In the genomic region with DNA sequence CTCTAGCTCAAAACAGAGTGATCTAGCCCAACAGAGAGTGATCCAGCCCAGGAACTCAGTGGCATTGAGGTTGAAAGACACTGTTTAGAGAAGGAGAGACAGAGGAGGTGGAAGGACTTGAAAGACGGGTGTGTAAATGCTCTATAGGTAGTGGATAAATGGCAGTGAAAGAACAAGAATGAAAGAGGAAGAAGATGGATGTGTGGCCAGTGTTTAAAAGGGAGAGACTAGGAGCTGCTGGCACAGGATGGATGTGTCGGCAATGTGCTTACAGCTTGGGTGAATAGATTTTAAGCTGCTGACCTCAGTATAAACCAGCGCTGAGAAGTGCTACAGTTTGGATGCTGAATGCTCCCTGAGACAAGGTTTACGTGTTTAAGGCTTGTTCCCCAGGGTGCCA, we compare ENCODE assay signal across 20 mouse cellular contexts. TPM values are rescaled to one million over a fixed set of nuclear protein-coding genes. Genes with fewer than 3 reads are reported as not detected.
DNase-seq lines count a peak whose midpoint lies in the region; ATAC-seq and TF ChIP-seq lines count a peak whose summit lies in the region.
"Had no signal": no experiment of that assay in that cellular context is flagged by ENCODE, and none has a peak within 500 bp of the region (broad histone marks: within the 10 kb centered on the region; RNA-seq: fewer than 3 reads in every experiment).

No protein-coding gene starts in this region.

- no peaks in the 10 kb centered on the region for H3K79me2 ChIP-seq in macrophage (ENCODE audit: inconsistent target)

- no peak for TF ChIP-seq POLR2A in bone marrow macrophage, adult 2 months (IDR thresholded peaks at IDR 0.05; ENCODE audit: borderline replicate concordance, low read depth, low read length)

- H3K36me3 ChIP-seq in heart, embryonic 11.5 days (ENCODE audit: control insufficient read depth, insufficient read depth, low read length), result no peaks in the 10 kb centered on the region
- no peaks in the 10 kb centered on the region for H3K36me3 ChIP-seq in kidney, postnatal 0 days (ENCODE audit: insufficient read depth, low read length)
- H3K36me3 ChIP-seq in macrophage (ENCODE audit: inconsistent target), result no peaks in the 10 kb centered on the region
- H3K36me3 ChIP-seq: neural tube, embryonic 15.5 days had no signal

- H3K4me3 ChIP-seq in heart, embryonic 11.5 days (ENCODE audit: low read depth, low read length), result no peak overlapping the region
- no peak overlapping the region for H3K4me3 ChIP-seq in kidney, postnatal 0 days (replicated peaks; ENCODE audit: low read depth, low read length)
- H3K4me3 ChIP-seq in bone marrow macrophage, adult 2 months (ENCODE audit: insufficient read depth, low read length), result peak overlapping the region; percentile 4; the same call in 1 of the 2 replicates
- no peak overlapping the region for H3K4me3 ChIP-seq in macrophage (ENCODE audit: inconsistent target)
- H3K4me3 ChIP-seq: erythroblast, embryonic 14.5 days; layer of hippocampus, adult 2 months; neural tube, embryonic 15.5 days had no signal

- H3K27me3 ChIP-seq in heart, embryonic 11.5 days (ENCODE audit: control insufficient read depth, insufficient read depth, low read length), result no peaks in the 10 kb centered on the region
- H3K27me3 ChIP-seq in kidney, postnatal 0 days (ENCODE audit: insufficient read depth, low read length), result no peaks in the 10 kb centered on the region
- H3K27me3 ChIP-seq: neural tube, embryonic 15.5 days; Patski had no signal

- H3K4me1 ChIP-seq in heart, embryonic 11.5 days (ENCODE audit: control insufficient read depth, insufficient read depth, low read length), result peaks cover 28% of the 10 kb centered on the region
- H3K4me1 ChIP-seq in kidney, postnatal 0 days (replicated peaks; ENCODE audit: insufficient read depth, low read length), result peaks cover 14% of the 10 kb centered on the region; the same call in 1 of the 2 replicates
- H3K4me1 ChIP-seq in bone marrow macrophage, adult 2 months (ENCODE audit: control insufficient read depth, insufficient read depth, low read length), result peaks cover 76% of the 10 kb centered on the region

- ATAC-seq in heart, embryonic 11.5 days (replicated peaks; ENCODE audit: insufficient number of reproducible peaks, low FRiP score, low TSS enrichment), result no peak
- no peak for ATAC-seq in kidney, postnatal 0 days (replicated peaks; ENCODE audit: low FRiP score, low read depth)
- ATAC-seq: forebrain, postnatal 0 days had no signal

- H3K4me2 ChIP-seq in heart, embryonic 11.5 days, result no peak overlapping the region
- no peak overlapping the region for H3K4me2 ChIP-seq in kidney, postnatal 0 days (ENCODE audit: low read length)
- H3K4me2 ChIP-seq: neural tube, embryonic 15.5 days had no signal

- DNase-seq in heart, postnatal 25 days (ENCODE audit: low spot score), result no peak
- DNase-seq in kidney, postnatal 0 days (ENCODE audit: low spot score), result no peak
- no peak for DNase-seq in kidney, postnatal 25 days
- no peak for DNase-seq in urinary bladder, postnatal 14 days (ENCODE audit: low spot score)
- no peak for DNase-seq in adrenal gland, postnatal 36 days
- DNase-seq: forebrain, postnatal 0 days; gastrocnemius, postnatal 25 days; right cerebral cortex, adult 18-20 months; thymus, postnatal 14 days had no signal

- no peak overlapping the region for H3K9ac ChIP-seq in heart, embryonic 11.5 days (ENCODE audit: low read depth, low read length)
- H3K9ac ChIP-seq in kidney, postnatal 0 days (ENCODE audit: low read depth, low read length), result no peak overlapping the region
- H3K9ac ChIP-seq: forebrain, postnatal 0 days; neural tube, embryonic 15.5 days had no signal

- 69% methylated on average over 4 of the region's 4 CpGs for WGBS in heart, embryonic 11.5 days (ENCODE audit: insufficient replicate concordance)
- WGBS in kidney, postnatal 0 days, result 66% methylated on average over 4 of the region's 4 CpGs
- WGBS in macrophage (ENCODE audit: missing documents), result 53% methylated on average over 4 of the region's 4 CpGs

- H3K27ac ChIP-seq in heart, embryonic 11.5 days (ENCODE audit: low read depth, low read length), result 0 out of 2 replicates have a peak overlapping the region, but pooled peaks have one; percentile 46
- peak overlapping the region; percentile 55; the same call in 1 of the 2 replicates for H3K27ac ChIP-seq in kidney, postnatal 0 days
- peak overlapping the region; percentile 93 for H3K27ac ChIP-seq in bone marrow macrophage, adult 2 months (ENCODE audit: insufficient read depth, low read depth, low read length)
- peak overlapping the region; percentile 99 for H3K27ac ChIP-seq in macrophage
- H3K27ac ChIP-seq: neural tube, embryonic 15.5 days had no signal

- no peak for TF ChIP-seq CTCF in kidney, postnatal 0 days (IDR thresholded peaks at IDR 0.05; ENCODE audit: low read depth)
- no peak for TF ChIP-seq CTCF in bone marrow macrophage, adult 2 months (IDR thresholded peaks at IDR 0.05; ENCODE audit: low read depth, low read length)

- intact Hi-C loops in heart, postnatal 25 days (cut with DNase I), result loop anchor here (5.0 kb wide), 1 partner anchor 42 kb away; no protein-coding TSS in a partner anchor

- no peaks in the 10 kb centered on the region for H3K9me3 ChIP-seq in heart, embryonic 11.5 days (replicated peaks; ENCODE audit: control insufficient read depth, low read length)
- no peaks in the 10 kb centered on the region for H3K9me3 ChIP-seq in kidney, postnatal 0 days (replicated peaks; ENCODE audit: low read length)
- H3K9me3 ChIP-seq: neural tube, embryonic 15.5 days had no signal

RNA-seq across cellular contexts. Expression of a gene that starts 13.3 kb away (rescaled TPM):
- not detected in 2 replicates for polyA plus RNA-seq in heart, embryonic 11.5 days (2014; fragmentation: Nextera tagmentation; extraction: Ambion mirVana)
- total RNA-seq in heart, postnatal 25 days (2021), result 1 to 10 TPM in 1 of 2 experiments, not detected in 1; 3.6 TPM
- polyA plus RNA-seq in kidney, postnatal 0 days (2015; fragmentation: Nextera tagmentation; extraction: Ambion mirVana), result not detected in 2 replicates
- polyA plus RNA-seq in bone marrow macrophage, adult 2 months (2012; ENCODE audit: insufficient read depth, insufficient read length, missing spikeins), result not detected in 2 replicates
- not detected for total RNA-seq in macrophage (2018; cell fraction: chromatin; rRNA removed)
- total RNA-seq in macrophage (2018; cell fraction: cytosol; rRNA removed), result not detected
- total RNA-seq in macrophage (2018; cell fraction: nucleus; rRNA removed), result not detected
- polyA plus RNA-seq in macrophage (2018), result not detected in 3 replicates
- not detected for total RNA-seq in adrenal gland, postnatal 36 days (2021)
- total RNA-seq: adrenal gland, adult 18-20 months; forebrain, postnatal 0 days; gastrocnemius, postnatal 25 days; layer of hippocampus, adult 2 months; left cerebral cortex, postnatal 10 days; liver, adult 2 months; midbrain, postnatal 0 days had no signal
- polyA plus RNA-seq: erythroblast, embryonic 14.5 days; forebrain, postnatal 0 days; midbrain, postnatal 0 days; neural tube, embryonic 15.5 days; Patski had no signal

Comparison
In these comparisons a context has a peak if more than half of its experiments do, and no peak if none do; other contexts are left out.
1. H3K27ac ChIP-seq: peak in every context shown above with its lines; median percentile 99 in macrophage; 93 in bone marrow macrophage, adult 2 months; 55 in kidney, postnatal 0 days; 46 in heart, embryonic 11.5 days.